Mouse (Mus musculus): ENCODE results near the gene Sh3tc1. TPM values are rescaled to one million over a fixed set of nuclear protein-coding genes. Genes with fewer than 3 reads are reported as not detected.
A peak's percentile ranks its signal among the peaks of the same experiment; 100 is the strongest.

Sh3tc1 gene
- polyA plus RNA-seq, 1 experiment from 2014 or later = 11.3 TPM

GRCm38 (mm10) chr5:35746910-35747309, 7.1 kb upstream of the Sh3tc1 start:
- Histone ChIP-seq H3K27ac (ENCODE audit: low read depth, low read length) (no peak overlapping the region), H3K36me3 (ENCODE audit: control insufficient read depth, insufficient read depth, low read length) (no peaks in the 10 kb centered on the region), H3K27me3 (ENCODE audit: control insufficient read depth, insufficient read depth, low read length) (no peaks in the 10 kb centered on the region), H3K4me1 (ENCODE audit: control insufficient read depth, insufficient read depth, low read length) (no peaks in the 10 kb centered on the region), H3K4me2 (replicated peaks; ENCODE audit: low read depth, low read length) (no peak overlapping the region), H3K4me3 (ENCODE audit: low read length) (no peak overlapping the region), H3K9me3 (ENCODE audit: control insufficient read depth, low read length) (no peaks in the 10 kb centered on the region), H3K9ac (ENCODE audit: low read depth, low read length) (no peak overlapping the region)
- WGBS = 30% methylated on average over 4 of the region's 4 CpGs
- no peak for ATAC-seq (ENCODE audit: low FRiP score, low TSS enrichment)

- ATAC-seq (ENCODE audit: low FRiP score, low TSS enrichment) = no peak
- Histone ChIP-seq H3K36me3 (ENCODE audit: control insufficient read depth, insufficient read depth, low read length) (no peaks in the 10 kb centered on the region), H3K4me3 (ENCODE audit: low read length) (no peak overlapping the region), H3K4me1 (ENCODE audit: control insufficient read depth, insufficient read depth, low read length) (peaks cover 8% of the 10 kb centered on the region; the same call in 1 of the 2 replicates), H3K9ac (ENCODE audit: low read depth, low read length) (no peak overlapping the region), H3K27me3 (ENCODE audit: control insufficient read depth, insufficient read depth, low read length) (0 out of 2 replicates have a peak, but pooled peaks cover 3% of the 10 kb centered on the region), H3K27ac (ENCODE audit: low read depth, low read length) (no peak overlapping the region), H3K4me2 (replicated peaks; ENCODE audit: low read depth, low read length) (no peak overlapping the region), H3K9me3 (ENCODE audit: control insufficient read depth, low read length) (no peaks in the 10 kb centered on the region)
- WGBS = 93% methylated on average over 5 of the region's 5 CpGs
Measured at GRCm38 (mm10) chr5:35745406-35745805, 5.6 kb upstream of the Sh3tc1 start.

DNA sequence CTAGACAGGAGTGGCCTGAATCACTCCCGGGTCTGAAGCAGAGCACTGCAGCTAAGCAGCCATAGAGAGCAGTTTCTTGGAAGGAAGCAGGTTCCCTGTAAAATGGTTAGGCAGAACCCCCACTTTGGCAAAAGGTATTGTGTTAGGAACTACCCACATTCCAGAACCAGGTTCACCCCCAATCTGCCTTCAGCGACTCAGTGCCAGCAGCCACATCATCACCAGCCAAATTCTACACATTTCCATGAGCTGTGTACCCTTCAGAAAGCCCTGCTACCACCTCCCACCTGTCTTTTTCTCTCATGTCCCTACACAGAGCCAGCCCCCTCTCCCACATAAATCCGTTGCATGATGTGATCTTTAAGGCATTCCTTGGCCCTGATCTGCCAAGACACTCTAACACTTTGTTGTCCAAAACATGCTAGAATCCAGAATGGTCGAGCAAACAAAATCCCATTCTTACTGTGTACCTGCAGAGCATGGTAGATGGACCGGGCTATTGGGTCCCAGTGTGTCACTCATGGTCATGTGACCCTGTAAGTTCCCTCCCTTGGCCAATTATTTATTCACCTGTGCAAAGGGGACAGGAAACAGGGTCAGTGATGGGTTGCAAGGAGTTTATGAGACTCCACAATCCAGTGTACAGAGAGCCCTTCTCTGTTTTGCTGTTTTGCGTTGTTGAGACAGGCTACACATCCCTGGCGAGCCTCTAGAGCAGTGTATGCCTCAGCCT, 4.4 kb upstream of the Sh3tc1 start:
- peaks cover 8% of the 10 kb centered on the region; the same call in 1 of the 2 replicates for H3K4me1 ChIP-seq (ENCODE audit: control insufficient read depth, insufficient read depth, low read length)
- H3K36me3 ChIP-seq (ENCODE audit: control insufficient read depth, insufficient read depth, low read length) = no peaks in the 10 kb centered on the region
- H3K4me3 ChIP-seq (ENCODE audit: low read length) = no peak overlapping the region
- H3K27ac ChIP-seq (ENCODE audit: low read depth, low read length) = no peak overlapping the region
- WGBS = 77% methylated on average over 7 of the region's 7 CpGs
- no peaks in the 10 kb centered on the region for H3K9me3 ChIP-seq (ENCODE audit: control insufficient read depth, low read length)
- no peak overlapping the region for H3K9ac ChIP-seq (ENCODE audit: low read depth, low read length)
- H3K27me3 ChIP-seq (ENCODE audit: control insufficient read depth, insufficient read depth, low read length) = 0 out of 2 replicates have a peak, but pooled peaks cover 3% of the 10 kb centered on the region
- ATAC-seq (ENCODE audit: low FRiP score, low TSS enrichment) = no peak
- H3K4me2 ChIP-seq (replicated peaks; ENCODE audit: low read depth, low read length) = no peak overlapping the region

DNA sequence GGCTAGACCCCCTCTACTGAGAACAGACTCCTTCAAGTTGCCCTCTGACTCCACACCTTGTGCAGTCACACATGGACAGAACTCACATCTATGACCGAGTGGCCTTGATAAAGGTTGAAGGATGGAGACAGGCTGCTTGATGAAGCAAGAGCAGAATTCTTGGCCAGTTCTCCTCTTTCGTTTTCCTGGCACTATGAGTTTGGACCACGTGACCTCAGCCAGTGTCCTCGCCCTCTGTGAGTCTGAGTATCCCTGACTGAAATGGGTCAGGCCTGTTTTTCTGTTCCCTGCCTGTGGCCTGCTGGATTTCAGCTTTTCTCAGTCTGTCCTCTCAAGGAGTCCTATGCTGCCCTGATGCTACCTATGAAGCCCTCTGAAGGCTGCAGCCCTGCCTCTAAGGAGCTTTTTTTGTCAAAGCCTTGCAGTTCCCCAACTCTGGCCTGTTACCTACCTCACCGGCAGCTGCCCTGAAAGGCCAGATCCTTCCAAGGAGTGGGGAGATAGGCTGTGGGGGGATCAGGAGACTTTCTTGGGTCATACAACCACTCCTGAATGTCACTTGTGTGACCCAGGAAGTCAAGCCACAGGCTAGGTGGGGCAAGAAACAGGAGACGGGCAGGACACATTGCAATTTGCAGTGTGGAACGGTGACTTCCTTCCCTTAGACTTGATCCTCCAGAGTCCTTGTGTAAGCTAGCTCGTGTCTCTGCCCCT, 3.6 kb upstream of the Sh3tc1 start:
- Histone ChIP-seq H3K36me3 (ENCODE audit: control insufficient read depth, insufficient read depth, low read length) (no peaks in the 10 kb centered on the region), H3K4me1 (ENCODE audit: control insufficient read depth, insufficient read depth, low read length) (peaks cover 8% of the 10 kb centered on the region; the same call in 1 of the 2 replicates), H3K27ac (ENCODE audit: low read depth, low read length) (no peak overlapping the region), H3K9ac (ENCODE audit: low read depth, low read length) (no peak overlapping the region), H3K4me2 (replicated peaks; ENCODE audit: low read depth, low read length) (no peak overlapping the region), H3K4me3 (ENCODE audit: low read length) (no peak overlapping the region), H3K27me3 (ENCODE audit: control insufficient read depth, insufficient read depth, low read length) (0 out of 2 replicates have a peak, but pooled peaks cover 3% of the 10 kb centered on the region), H3K9me3 (ENCODE audit: control insufficient read depth, low read length) (no peaks in the 10 kb centered on the region)
- WGBS = 73% methylated on average over 8 of the region's 8 CpGs
- ATAC-seq (ENCODE audit: low FRiP score, low TSS enrichment) = no peak

- H3K4me1 ChIP-seq (ENCODE audit: control insufficient read depth, insufficient read depth, low read length) = peaks cover 8% of the 10 kb centered on the region; the same call in 1 of the 2 replicates
- H3K4me3 ChIP-seq (ENCODE audit: low read length) = no peak overlapping the region
- 45% methylated on average over 13 of the region's 13 CpGs for WGBS
- H3K4me2 ChIP-seq (replicated peaks; ENCODE audit: low read depth, low read length) = no peak overlapping the region
- H3K36me3 ChIP-seq (ENCODE audit: control insufficient read depth, insufficient read depth, low read length) = no peaks in the 10 kb centered on the region
- ATAC-seq (ENCODE audit: low FRiP score, low TSS enrichment) = no peak; the same call in 1 of the 2 replicates
- 0 out of 2 replicates have a peak, but pooled peaks cover 3% of the 10 kb centered on the region for H3K27me3 ChIP-seq (ENCODE audit: control insufficient read depth, insufficient read depth, low read length)
- no peak overlapping the region for H3K9ac ChIP-seq (ENCODE audit: low read depth, low read length)
- no peaks in the 10 kb centered on the region for H3K9me3 ChIP-seq (ENCODE audit: control insufficient read depth, low read length)
- H3K27ac ChIP-seq (ENCODE audit: low read depth, low read length) = no peak overlapping the region
Measured at GRCm38 (mm10) chr5:35741225-35741820, 1.5 kb upstream of the Sh3tc1 start.

- H3K4me1 ChIP-seq (ENCODE audit: control insufficient read depth, insufficient read depth, low read length) = peaks cover 8% of the 10 kb centered on the region; the same call in 1 of the 2 replicates
- H3K9me3 ChIP-seq (ENCODE audit: control insufficient read depth, low read length) = no peaks in the 10 kb centered on the region
- no peak for ATAC-seq (ENCODE audit: low FRiP score, low TSS enrichment)
- H3K4me3 ChIP-seq (ENCODE audit: low read length) = no peak overlapping the region
- no peak overlapping the region for H3K9ac ChIP-seq (ENCODE audit: low read depth, low read length)
- H3K27me3 ChIP-seq (ENCODE audit: control insufficient read depth, insufficient read depth, low read length) = 0 out of 2 replicates have a peak, but pooled peaks cover 3% of the 10 kb centered on the region
- 20% methylated on average over 10 of the region's 10 CpGs for WGBS
- H3K36me3 ChIP-seq (ENCODE audit: control insufficient read depth, insufficient read depth, low read length) = no peaks in the 10 kb centered on the region
- no peak overlapping the region for H3K4me2 ChIP-seq (replicated peaks; ENCODE audit: low read depth, low read length)
- H3K27ac ChIP-seq (ENCODE audit: low read depth, low read length) = no peak overlapping the region
Measured at GRCm38 (mm10) chr5:35740716-35741115, 929 bp upstream of the Sh3tc1 start.

- no peak for ATAC-seq (ENCODE audit: low FRiP score, low TSS enrichment)
- Histone ChIP-seq H3K27me3 (ENCODE audit: control insufficient read depth, insufficient read depth, low read length) (0 out of 2 replicates have a peak, but pooled peaks cover 3% of the 10 kb centered on the region), H3K4me2 (replicated peaks; ENCODE audit: low read depth, low read length) (0 out of 2 replicates have a peak overlapping the region, but pooled peaks have one; percentile 22), H3K27ac (ENCODE audit: low read depth, low read length) (peak overlapping the region; percentile 48), H3K9ac (ENCODE audit: low read depth, low read length) (0 out of 2 replicates have a peak overlapping the region, but pooled peaks have one; percentile 18), H3K9me3 (ENCODE audit: control insufficient read depth, low read length) (no peaks in the 10 kb centered on the region), H3K4me1 (ENCODE audit: control insufficient read depth, insufficient read depth, low read length) (peaks cover 10% of the 10 kb centered on the region; the same call in 1 of the 2 replicates), H3K36me3 (ENCODE audit: control insufficient read depth, insufficient read depth, low read length) (no peaks in the 10 kb centered on the region), H3K4me3 (ENCODE audit: low read length) (no peak overlapping the region)
- WGBS = 83% methylated on average over 2 of the region's 2 CpGs
Measured at GRCm38 (mm10) chr5:35739005-35739404, 782 bp downstream of the Sh3tc1 start.

GRCm38 (mm10) chr5:35737231-35737901, 2.4 kb downstream of the Sh3tc1 start:
- H3K9ac ChIP-seq (ENCODE audit: low read depth, low read length) = no peak overlapping the region
- no peaks in the 10 kb centered on the region for H3K36me3 ChIP-seq (ENCODE audit: control insufficient read depth, insufficient read depth, low read length)
- peaks cover 12% of the 10 kb centered on the region; the same call in 1 of the 2 replicates for H3K4me1 ChIP-seq (ENCODE audit: control insufficient read depth, insufficient read depth, low read length)
- H3K27me3 ChIP-seq (ENCODE audit: control insufficient read depth, insufficient read depth, low read length) = 0 out of 2 replicates have a peak, but pooled peaks cover 3% of the 10 kb centered on the region
- WGBS = 72% methylated on average over 20 of the region's 20 CpGs
- no peak overlapping the region for H3K4me2 ChIP-seq (replicated peaks; ENCODE audit: low read depth, low read length)
- no peaks in the 10 kb centered on the region for H3K9me3 ChIP-seq (ENCODE audit: control insufficient read depth, low read length)
- H3K27ac ChIP-seq (ENCODE audit: low read depth, low read length) = no peak overlapping the region
- no peak for ATAC-seq (ENCODE audit: low FRiP score, low TSS enrichment)
- no peak overlapping the region for H3K4me3 ChIP-seq (ENCODE audit: low read length)

Measured in kidney, embryonic 14.5 days (tissue).